Mouse (Mus musculus) heart, embryonic 16.5 days (tissue): ENCODE data around the gene Snx12. TPM values are rescaled to one million over a fixed set of nuclear protein-coding genes. Genes with fewer than 3 reads are reported as not detected.
A peak's percentile ranks its signal among the peaks of the same experiment; 100 is the strongest.

ENCODE experiments used
- ATAC-seq: fragments of 200-750 bp; cut with Nextera tagmentation; replicated peaks from 2 replicates; pipeline ENCODE4 v1.8.0; 2017; ENCODE audit warnings: moderate number of reproducible peaks; ENCODE audit not compliant: insufficient read depth, low FRiP score; ENCODE audit errors: extremely low read depth
- H3K27ac ChIP-seq: fragments of 300-500 bp; sonication (generic); 2 replicates; pipeline ENCODE4 v1.5.1; 2014; ENCODE audit warnings: mild to moderate bottlenecking, low read length, control low read depth, moderate library complexity
- H3K27me3 ChIP-seq: fragments of 300-500 bp; sonication (generic); 2 replicates; pipeline ENCODE4 v1.6.1; 2014; ENCODE audit warnings: low read length, mixed read lengths; ENCODE audit not compliant: control insufficient read depth, insufficient read depth
- H3K36me3 ChIP-seq: fragments of 300-500 bp; sonication (generic); 2 replicates; pipeline ENCODE4 v1.6.1; 2014; ENCODE audit not compliant: control insufficient read depth, insufficient read depth
- H3K4me1 ChIP-seq: fragments of 300-500 bp; sonication (generic); 2 replicates; pipeline ENCODE4 v1.6.1; 2014; ENCODE audit warnings: low read length, mixed read lengths; ENCODE audit not compliant: control insufficient read depth, insufficient read depth
- H3K4me2 ChIP-seq: fragments of 300-500 bp; sonication (generic); 2 replicates; pipeline ENCODE4 v1.6.1; 2014; ENCODE audit warnings: low read depth, mild to moderate bottlenecking, control low read depth, low read length
- H3K4me3 ChIP-seq: fragments of 300-500 bp; sonication (generic); 2 replicates; pipeline ENCODE4 v1.5.1; 2014; ENCODE audit warnings: mild to moderate bottlenecking, control low read depth, low read length
- H3K9ac ChIP-seq: fragments of 300-500 bp; sonication (generic); 2 replicates; pipeline ENCODE4 v1.6.1; 2014; ENCODE audit warnings: low read length, control low read depth
- H3K9me3 ChIP-seq: fragments of 300-500 bp; sonication (generic); replicated peaks from 2 replicates; pipeline ENCODE4 v1.6.1; 2016; ENCODE audit warnings: low read length; ENCODE audit not compliant: control insufficient read depth
- WGBS: fragments of 180-500 bp; shearing (Covaris S2); extraction: QIAGEN DNeasy Blood & Tissue Kit; methylation state at CpG from one replicate; pipeline ENCODE4 v1.1.7; 2014; 5-methylcytosine and 5-hydroxymethylcytosine counted together
- polyA plus RNA-seq: library from polyadenylated mRNA; unstranded; fragments of >200 nt; fragmentation: Nextera tagmentation; extraction: Ambion mirVana; gene quantifications from 2 replicates; pipeline ENCODE4 v1.2.1, GENCODE M21; 2015

Gene Snx12
- polyA plus RNA-seq, 1 experiment from 2014 or later: 47.8 TPM

- Histone ChIP-seq H3K4me3 (peak within 1 kb of the TSS; percentile 61), H3K4me1 (peaks cover 3% of the 10 kb centered on the region; the same call in 1 of the 2 replicates), H3K36me3 (no peaks in the 10 kb centered on the region), H3K27me3 (no peaks in the 10 kb centered on the region), H3K4me2 (peak within 1 kb of the TSS; percentile 68), H3K9me3 (no peaks in the 10 kb centered on the region), H3K9ac (peak within 1 kb of the TSS; percentile 76), H3K27ac (peak within 1 kb of the TSS; percentile 75)
- ATAC-seq: peak; percentile 89
- WGBS: 14% methylated on average over 47 of the region's 47 CpGs
These were observed 31.8 kb upstream of the Snx12 start, which contains the start of gene Foxo4 for GRCm38 (mm10) chrX:101253952-101254729. TSS of gene Foxo4 (plus strand) at chrX:101254528.

- Histone ChIP-seq H3K9me3 (no peaks in the 10 kb centered on the region), H3K9ac (no peak overlapping the region), H3K4me1 (no peaks in the 10 kb centered on the region), H3K4me2 (no peak overlapping the region), H3K27me3 (no peaks in the 10 kb centered on the region), H3K4me3 (no peak overlapping the region), H3K27ac (no peak overlapping the region), H3K36me3 (no peaks in the 10 kb centered on the region)
- no peak for ATAC-seq
- WGBS: 25% methylated on average over 1 of the region's 1 CpGs
These were observed 22.6 kb upstream of the Snx12 start for GRCm38 (mm10) chrX:101245011-101245410.

- no peak for ATAC-seq
- Histone ChIP-seq H3K4me1 (no peaks in the 10 kb centered on the region; the same call in 1 of the 2 replicates), H3K4me3 (peak overlapping the region; percentile 70), H3K27ac (peak overlapping the region; percentile 62), H3K27me3 (no peaks in the 10 kb centered on the region), H3K36me3 (no peaks in the 10 kb centered on the region), H3K9ac (peak overlapping the region; percentile 66), H3K4me2 (peak overlapping the region; percentile 67), H3K9me3 (no peaks in the 10 kb centered on the region)
- WGBS: 26% methylated on average over 7 of the region's 7 CpGs
These were observed 416 bp upstream of the Snx12 start for GRCm38 (mm10) chrX:101222796-101223162.

GRCm38 (mm10) chrX:101189285-101189684, 33.1 kb downstream of the Snx12 start:
- H3K36me3 ChIP-seq: no peaks in the 10 kb centered on the region
- no peak overlapping the region for H3K4me2 ChIP-seq
- H3K4me1 ChIP-seq: no peaks in the 10 kb centered on the region
- no peak overlapping the region for H3K27ac ChIP-seq
- 72% methylated on average over 3 of the region's 3 CpGs for WGBS
- no peaks in the 10 kb centered on the region; the same call in 1 of the 2 replicates for H3K27me3 ChIP-seq
- no peak overlapping the region for H3K9ac ChIP-seq
- no peak overlapping the region for H3K4me3 ChIP-seq
- no peaks in the 10 kb centered on the region for H3K9me3 ChIP-seq
- ATAC-seq: no peak

- WGBS: 52% methylated on average over 1 of the region's 1 CpGs
- no peak overlapping the region for H3K4me3 ChIP-seq
These were observed 34.7 kb downstream of the Snx12 start for GRCm38 (mm10) chrX:101187647-101188046.

GRCm38 (mm10) chrX:101173388-101173787, 49.0 kb downstream of the Snx12 start:
- Histone ChIP-seq H3K9me3 (no peaks in the 10 kb centered on the region), H3K9ac (no peak overlapping the region), H3K4me1 (no peaks in the 10 kb centered on the region), H3K4me2 (no peak overlapping the region), H3K27ac (no peak overlapping the region), H3K36me3 (no peaks in the 10 kb centered on the region), H3K27me3 (no peaks in the 10 kb centered on the region), H3K4me3 (no peak overlapping the region)
- WGBS: 96% methylated on average over 1 of the region's 1 CpGs
- ATAC-seq: no peak

More at GRCm38 (mm10) chrX:101187647-101188046, 34.7 kb downstream of the Snx12 start:
- Histone ChIP-seq H3K36me3 (no peaks in the 10 kb centered on the region), H3K4me1 (no peaks in the 10 kb centered on the region), H3K9me3 (no peaks in the 10 kb centered on the region), H3K27me3 (no peaks in the 10 kb centered on the region; the same call in 1 of the 2 replicates), H3K4me2 (no peak overlapping the region), H3K27ac (no peak overlapping the region), H3K9ac (no peak overlapping the region)
- ATAC-seq: no peak

- H3K9ac ChIP-seq: no peak overlapping the region
- no peaks in the 10 kb centered on the region for H3K36me3 ChIP-seq
- WGBS: 80% methylated on average over 2 of the region's 2 CpGs
- no peak overlapping the region for H3K4me2 ChIP-seq
- H3K9me3 ChIP-seq: no peaks in the 10 kb centered on the region
- no peaks in the 10 kb centered on the region for H3K4me1 ChIP-seq
- no peak overlapping the region for H3K27ac ChIP-seq
- no peaks in the 10 kb centered on the region for H3K27me3 ChIP-seq
- no peak for ATAC-seq
- H3K4me3 ChIP-seq: no peak overlapping the region
These were observed 53.9 kb downstream of the Snx12 start for GRCm38 (mm10) chrX:101168425-101168824.

GRCm38 (mm10) chrX:101163739-101164138, 58.6 kb downstream of the Snx12 start:
- Histone ChIP-seq H3K4me1 (no peaks in the 10 kb centered on the region), H3K9ac (no peak overlapping the region), H3K36me3 (no peaks in the 10 kb centered on the region), H3K27ac (no peak overlapping the region), H3K4me2 (no peak overlapping the region), H3K9me3 (no peaks in the 10 kb centered on the region), H3K4me3 (no peak overlapping the region), H3K27me3 (no peaks in the 10 kb centered on the region)
- 52% methylated on average over 2 of the region's 2 CpGs for WGBS
- no peak for ATAC-seq

GRCm38 (mm10) chrX:101163278-101163677, 59.1 kb downstream of the Snx12 start:
- H3K27ac ChIP-seq: no peak overlapping the region
- H3K4me3 ChIP-seq: no peak overlapping the region
- no peaks in the 10 kb centered on the region for H3K36me3 ChIP-seq
- H3K9me3 ChIP-seq: no peaks in the 10 kb centered on the region
- no peak overlapping the region for H3K4me2 ChIP-seq
- WGBS: 84% methylated on average over 3 of the region's 3 CpGs
- no peak overlapping the region for H3K9ac ChIP-seq
- no peaks in the 10 kb centered on the region for H3K27me3 ChIP-seq
- ATAC-seq: no peak
- no peaks in the 10 kb centered on the region for H3K4me1 ChIP-seq
